25 mouse cellular contexts compared by ENCODE assay signal in the genomic region with DNA sequence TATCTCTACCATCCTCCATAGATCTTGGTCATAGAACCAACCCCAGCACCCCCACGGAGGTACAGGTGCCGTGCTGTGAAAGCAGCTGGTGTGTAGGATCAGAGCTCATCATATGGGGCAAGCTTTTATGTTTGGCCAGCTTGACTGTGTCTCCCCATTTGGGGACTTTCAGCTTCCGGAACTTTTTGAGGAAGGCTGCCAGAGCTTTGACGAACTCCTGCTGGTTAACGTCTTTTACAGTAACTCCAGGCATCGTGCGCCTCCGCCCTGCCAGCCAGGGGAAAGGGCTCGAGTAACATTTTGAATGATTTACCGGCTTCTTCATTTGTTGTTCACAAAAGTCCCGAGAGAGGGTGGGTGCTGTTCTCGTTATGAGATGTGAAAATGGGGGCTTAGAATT.
A peak's percentile ranks its signal among the peaks of the same experiment; 100 is the strongest.
DNase-seq lines count a peak whose midpoint lies in the region; ATAC-seq and TF ChIP-seq lines count a peak whose summit lies in the region.
"Had no signal": no experiment of that assay in that cellular context is flagged by ENCODE, and none has a peak within 500 bp of the region (broad histone marks: within the 10 kb centered on the region; RNA-seq: fewer than 3 reads in every experiment).

No protein-coding gene starts in this region.

- H3K4me3 ChIP-seq in kidney, postnatal 0 days (replicated peaks; ENCODE audit: low read depth, low read length), result no peak overlapping the region
- H3K4me3 ChIP-seq in kidney, embryonic 14.5 days (ENCODE audit: low read length), result no peak overlapping the region
- no peak overlapping the region for H3K4me3 ChIP-seq in lung, postnatal 0 days (ENCODE audit: low read depth, low read length)
- H3K4me3 ChIP-seq: embryonic facial prominence, embryonic 13.5 days; erythroblast, embryonic 14.5 days; forebrain, embryonic 12.5 days; heart, adult 2 months; hindbrain, embryonic 12.5 days; liver, embryonic 13.5 days; lung, embryonic 15.5 days; megakaryocyte, embryonic 14.5 days had no signal

- no peak for TF ChIP-seq CTCF in kidney, postnatal 0 days (IDR thresholded peaks at IDR 0.05; ENCODE audit: low read depth)
- no peak for TF ChIP-seq CTCF in lung, postnatal 0 days (IDR thresholded peaks at IDR 0.05)

- H3K9ac ChIP-seq in kidney, postnatal 0 days (ENCODE audit: low read depth, low read length), result no peak overlapping the region
- no peak overlapping the region for H3K9ac ChIP-seq in kidney, embryonic 14.5 days (ENCODE audit: low read depth, low read length)
- H3K9ac ChIP-seq in lung, postnatal 0 days (replicated peaks; ENCODE audit: low read depth), result no peak overlapping the region
- H3K9ac ChIP-seq: embryonic facial prominence, embryonic 13.5 days; forebrain, embryonic 12.5 days; hindbrain, embryonic 12.5 days; liver, embryonic 13.5 days; lung, embryonic 15.5 days had no signal

- TF ChIP-seq EP300 in lung, postnatal 0 days (IDR thresholded peaks at IDR 0.05), result no peak

- H3K27me3 ChIP-seq in kidney, postnatal 0 days (ENCODE audit: insufficient read depth, low read length), result no peaks in the 10 kb centered on the region
- H3K27me3 ChIP-seq in kidney, embryonic 14.5 days (ENCODE audit: control insufficient read depth, insufficient read depth, low read length), result no peaks in the 10 kb centered on the region
- H3K27me3 ChIP-seq in lung, postnatal 0 days (replicated peaks; ENCODE audit: insufficient read depth, low read length), result no peaks in the 10 kb centered on the region
- H3K27me3 ChIP-seq: CH12.LX; embryonic facial prominence, embryonic 13.5 days; forebrain, embryonic 12.5 days; hindbrain, embryonic 12.5 days; liver, embryonic 13.5 days; lung, embryonic 15.5 days; megakaryocyte, embryonic 14.5 days had no signal

- peaks cover 8% of the 10 kb centered on the region; the same call in 1 of the 2 replicates for H3K4me1 ChIP-seq in kidney, postnatal 0 days (replicated peaks; ENCODE audit: insufficient read depth, low read length)
- no peaks in the 10 kb centered on the region for H3K4me1 ChIP-seq in kidney, embryonic 14.5 days (ENCODE audit: control insufficient read depth, insufficient read depth, low read length)
- H3K4me1 ChIP-seq in lung, postnatal 0 days (ENCODE audit: insufficient read depth, low read depth, low read length), result no peaks in the 10 kb centered on the region
- H3K4me1 ChIP-seq: embryonic facial prominence, embryonic 13.5 days; forebrain, embryonic 12.5 days; liver, embryonic 13.5 days; lung, embryonic 15.5 days had no signal

- no peaks in the 10 kb centered on the region for H3K9me3 ChIP-seq in kidney, postnatal 0 days (replicated peaks; ENCODE audit: low read length)
- no peaks in the 10 kb centered on the region for H3K9me3 ChIP-seq in kidney, embryonic 14.5 days (ENCODE audit: control insufficient read depth, low read length)
- no peaks in the 10 kb centered on the region for H3K9me3 ChIP-seq in lung, postnatal 0 days (ENCODE audit: low read length)
- H3K9me3 ChIP-seq: embryonic facial prominence, embryonic 13.5 days; forebrain, embryonic 12.5 days; hindbrain, embryonic 12.5 days; liver, embryonic 13.5 days; lung, embryonic 15.5 days; megakaryocyte, embryonic 14.5 days had no signal

- no peak overlapping the region for H3K4me2 ChIP-seq in kidney, postnatal 0 days (ENCODE audit: low read length)
- no peak overlapping the region for H3K4me2 ChIP-seq in kidney, embryonic 14.5 days (replicated peaks; ENCODE audit: low read depth, low read length)
- no peak overlapping the region for H3K4me2 ChIP-seq in lung, postnatal 0 days (replicated peaks; ENCODE audit: low read depth, low read length)
- H3K4me2 ChIP-seq: embryonic facial prominence, embryonic 13.5 days; forebrain, embryonic 12.5 days; hindbrain, embryonic 12.5 days; liver, embryonic 13.5 days; lung, embryonic 15.5 days had no signal

- peak; percentile 48 to 58 for DNase-seq in heart, postnatal 10 days
- no peak for DNase-seq in heart, adult 9 months (ENCODE audit: low spot score in 2 of 2)
- peak; percentile 65 for DNase-seq in kidney, postnatal 0 days (ENCODE audit: low spot score)
- DNase-seq in lung, postnatal 0 days (ENCODE audit: low spot score), result peak; percentile 15
- DNase-seq in lung, postnatal 25 days (ENCODE audit: low spot score), result no peak
- no peak for DNase-seq in c-Kit-positive CD71-positive TER-119-positive erythroid progenitor cells, embryonic 14.5 days (ENCODE audit: low spot score)
- DNase-seq: adrenal gland, postnatal 10 days; B cell, adult 2 months; cerebellum, postnatal 14 days; embryo, embryonic 11 days; gastrocnemius, postnatal 25 days; heart, adult 2 months; liver, embryonic 13.5 days; midbrain, embryonic 14.5 days; thymus, adult 18-20 months; thymus, postnatal 36 days had no signal

- WGBS in kidney, postnatal 0 days, result 45% methylated on average over 12 of the region's 12 CpGs
- 55% methylated on average over 12 of the region's 12 CpGs for WGBS in kidney, embryonic 14.5 days
- WGBS in lung, postnatal 0 days, result 78% methylated on average over 12 of the region's 12 CpGs

- H3K36me3 ChIP-seq in kidney, postnatal 0 days (ENCODE audit: insufficient read depth, low read length), result no peaks in the 10 kb centered on the region
- no peaks in the 10 kb centered on the region for H3K36me3 ChIP-seq in kidney, embryonic 14.5 days (ENCODE audit: control insufficient read depth, insufficient read depth, low read length)
- H3K36me3 ChIP-seq in lung, postnatal 0 days (ENCODE audit: insufficient read depth, low read length), result no peaks in the 10 kb centered on the region
- H3K36me3 ChIP-seq: embryonic facial prominence, embryonic 13.5 days; forebrain, embryonic 12.5 days; hindbrain, embryonic 12.5 days; liver, embryonic 13.5 days; lung, embryonic 15.5 days had no signal

- H3K27ac ChIP-seq in kidney, postnatal 0 days, result no peak overlapping the region
- no peak overlapping the region for H3K27ac ChIP-seq in kidney, embryonic 14.5 days (ENCODE audit: low read depth, low read length)
- H3K27ac ChIP-seq in lung, postnatal 0 days (ENCODE audit: low read length), result no peak overlapping the region
- H3K27ac ChIP-seq: embryonic facial prominence, embryonic 13.5 days; forebrain, embryonic 12.5 days; heart, adult 2 months; hindbrain, embryonic 12.5 days; liver, embryonic 13.5 days; lung, embryonic 15.5 days had no signal

- intact Hi-C loops in heart, postnatal 10 days (cut with DNase I), result loop anchor here (5.0 kb wide), 3 partner anchors 151 to 366 kb away; a partner anchor contains a TSS

- no peak for ATAC-seq in kidney, postnatal 0 days (replicated peaks; ENCODE audit: low FRiP score, low read depth)
- ATAC-seq in kidney, embryonic 14.5 days (ENCODE audit: low FRiP score, low TSS enrichment), result no peak
- no peak for ATAC-seq in lung, postnatal 0 days
- ATAC-seq: activated CD4-positive, CD25-positive, alpha-beta regulatory T cell, adult 4 months had no signal

Comparison
In these comparisons a context has a peak if more than half of its experiments do, and no peak if none do; other contexts are left out.
1. DNase-seq: peak in heart, postnatal 10 days (2 of 2), kidney, postnatal 0 days (single experiment) and lung, postnatal 0 days (single experiment); none in heart, adult 9 months (0 of 2), lung, postnatal 25 days (single experiment) and c-Kit-positive CD71-positive TER-119-positive erythroid progenitor cells, embryonic 14.5 days (single experiment).